Mouse (Mus musculus) embryonic facial prominence, embryonic 12.5 days (tissue): ENCODE results near the gene Gm20403. TPM values are rescaled to one million over a fixed set of nuclear protein-coding genes. Genes with fewer than 3 reads are reported as not detected.
"Not testable (repeated sequence)": the region's sequence is repeated elsewhere in the genome, so short reads cannot be mapped to it uniquely, and the experiment has no call there.

Source experiments
- ATAC-seq: fragments of 200-750 bp; cut with Nextera tagmentation; 2 replicates; pipeline ENCODE4 v1.8.0; 2017; ENCODE audit not compliant: insufficient number of reproducible peaks, insufficient read depth, low FRiP score, low TSS enrichment
- H3K27ac ChIP-seq: fragments of 300-500 bp; sonication (generic); 2 replicates; pipeline ENCODE4 v1.5.1; 2016; ENCODE audit warnings: mild to moderate bottlenecking
- H3K27me3 ChIP-seq: fragments of 300-500 bp; sonication (generic); 2 replicates; pipeline ENCODE4 v1.6.1; 2016; ENCODE audit warnings: mild to moderate bottlenecking, moderate library complexity
- H3K36me3 ChIP-seq: fragments of 300-500 bp; sonication (generic); 2 replicates; pipeline ENCODE4 v1.6.1; 2016; ENCODE audit warnings: mild to moderate bottlenecking
- H3K4me1 ChIP-seq: fragments of 300-500 bp; sonication (generic); 2 replicates; pipeline ENCODE4 v1.6.1; 2016
- H3K4me2 ChIP-seq: fragments of 300-500 bp; sonication (generic); replicated peaks from 2 replicates; pipeline ENCODE4 v1.6.1; 2016; ENCODE audit warnings: mild to moderate bottlenecking, moderate library complexity
- H3K4me3 ChIP-seq: fragments of 300-500 bp; sonication (generic); 2 replicates; pipeline ENCODE4 v1.5.1; 2016; ENCODE audit warnings: mild to moderate bottlenecking
- H3K9ac ChIP-seq: fragments of 300-500 bp; sonication (generic); 2 replicates; pipeline ENCODE4 v1.6.1; 2016; ENCODE audit warnings: mild to moderate bottlenecking, moderate library complexity
- H3K9me3 ChIP-seq: fragments of 300-500 bp; sonication (generic); 2 replicates; pipeline ENCODE4 v1.6.1; 2016; ENCODE audit warnings: mild to moderate bottlenecking, moderate library complexity
- WGBS: fragments of 180-500 bp; shearing (Covaris S2); methylation state at CpG from one replicate; pipeline ENCODE4 v1.1.7; 2016; 5-methylcytosine and 5-hydroxymethylcytosine counted together
- polyA plus RNA-seq: library from polyadenylated mRNA; unstranded; fragments of >200 nt; fragmentation: Nextera tagmentation; extraction: Ambion mirVana; gene quantifications from 2 replicates; pipeline ENCODE4 v1.2.1, GENCODE M21; 2016

Gene Gm20403
- polyA plus RNA-seq, 1 experiment from 2014 or later, result not detected

DNA sequence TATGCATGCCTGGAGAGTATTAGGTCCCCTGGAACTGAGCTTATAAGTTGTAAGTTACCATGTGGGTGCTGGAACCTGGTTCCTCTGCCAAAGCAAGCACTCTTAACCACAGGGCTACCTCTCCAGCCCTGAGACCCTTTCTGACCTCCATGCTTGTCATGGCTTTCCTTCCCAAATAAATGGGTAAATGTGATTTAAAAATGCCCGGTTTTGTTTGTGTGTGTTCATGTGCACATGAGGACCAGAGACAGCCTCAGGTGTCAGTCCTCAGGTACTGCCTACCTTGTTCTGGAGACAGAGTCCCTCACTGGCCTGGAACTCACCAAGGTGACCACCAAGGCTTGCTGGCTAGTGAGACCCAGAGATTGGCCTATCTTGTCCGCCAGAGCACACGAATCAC lies 18.1 kb upstream of the Gm20403 start:
- Histone ChIP-seq H3K36me3 (no peaks in the 10 kb centered on the region), H3K9me3 (no peaks in the 10 kb centered on the region), H3K27ac (no peak overlapping the region), H3K27me3 (no peaks in the 10 kb centered on the region), H3K4me2 (no peak overlapping the region), H3K4me3 (no peak overlapping the region), H3K9ac (no peak overlapping the region), H3K4me1 (no peaks in the 10 kb centered on the region)
- WGBS, result 87% methylated on average over 3 of the region's 3 CpGs
- no peak for ATAC-seq

DNA sequence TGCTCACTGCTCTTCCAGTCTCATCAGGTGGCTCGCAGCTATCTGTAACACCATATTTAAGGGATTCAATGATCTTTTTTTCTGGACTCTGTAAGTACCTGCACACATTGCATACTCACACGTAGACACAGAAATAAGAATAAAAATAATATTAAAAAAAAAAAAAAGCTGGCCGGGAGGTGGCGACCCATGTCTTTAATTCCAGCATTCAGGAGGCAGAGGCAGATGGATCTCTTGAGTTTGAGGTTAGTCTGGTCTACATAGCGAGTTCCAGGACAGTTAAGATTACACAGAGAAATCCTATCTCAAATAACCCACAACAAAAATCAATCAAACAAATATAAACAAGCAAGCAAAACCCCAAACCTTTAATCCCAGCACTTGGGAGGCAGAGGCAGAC lies 17.5 kb upstream of the Gm20403 start:
- Histone ChIP-seq H3K4me2 (no peak overlapping the region), H3K9ac (no peak overlapping the region), H3K36me3 (no peaks in the 10 kb centered on the region), H3K27me3 (no peaks in the 10 kb centered on the region), H3K27ac (no peak overlapping the region), H3K9me3 (no peaks in the 10 kb centered on the region), H3K4me1 (no peaks in the 10 kb centered on the region), H3K4me3 (no peak overlapping the region)
- WGBS, result 91% methylated on average over 5 of the region's 5 CpGs
- no peak for ATAC-seq

GRCm38 (mm10) chr12:55002532-55002931 lies 16.2 kb upstream of the Gm20403 start:
- H3K4me1 ChIP-seq, ATAC-seq, H3K9ac ChIP-seq, H3K4me2 ChIP-seq, H3K27ac ChIP-seq, H3K36me3 ChIP-seq, H3K4me3 ChIP-seq, H3K27me3 ChIP-seq, H3K9me3 ChIP-seq: not testable (repeated sequence)
- 92% methylated on average over 7 of the region's 7 CpGs for WGBS

GRCm38 (mm10) chr12:54999016-54999690 lies 12.8 kb upstream of the Gm20403 start:
- ATAC-seq, result no peak
- H3K36me3 ChIP-seq, result no peaks in the 10 kb centered on the region
- no peaks in the 10 kb centered on the region for H3K9me3 ChIP-seq
- no peaks in the 10 kb centered on the region for H3K4me1 ChIP-seq
- no peak overlapping the region for H3K27ac ChIP-seq
- H3K4me2 ChIP-seq, result no peak overlapping the region
- no peak overlapping the region for H3K9ac ChIP-seq
- 80% methylated on average over 14 of the region's 14 CpGs for WGBS
- no peak overlapping the region for H3K4me3 ChIP-seq
- H3K27me3 ChIP-seq, result no peaks in the 10 kb centered on the region

- ATAC-seq, result no peak
- no peaks in the 10 kb centered on the region for H3K27me3 ChIP-seq
- H3K27ac ChIP-seq, result no peak overlapping the region
- WGBS, result 58% methylated on average over 5 of the region's 5 CpGs
- no peaks in the 10 kb centered on the region for H3K9me3 ChIP-seq
- no peak overlapping the region for H3K4me3 ChIP-seq
- H3K4me1 ChIP-seq, result no peaks in the 10 kb centered on the region
- H3K9ac ChIP-seq, result no peak overlapping the region
- no peaks in the 10 kb centered on the region for H3K36me3 ChIP-seq
- no peak overlapping the region for H3K4me2 ChIP-seq
Measured at GRCm38 (mm10) chr12:54998411-54998810, 12.1 kb upstream of the Gm20403 start.

GRCm38 (mm10) chr12:54996979-54997474 lies 10.7 kb upstream of the Gm20403 start:
- Histone ChIP-seq H3K27me3 (no peaks in the 10 kb centered on the region), H3K27ac (no peak overlapping the region), H3K4me1 (no peaks in the 10 kb centered on the region), H3K4me3 (no peak overlapping the region), H3K4me2 (no peak overlapping the region), H3K9me3 (no peaks in the 10 kb centered on the region), H3K9ac (no peak overlapping the region), H3K36me3 (no peaks in the 10 kb centered on the region)
- ATAC-seq, result no peak
- 81% methylated on average over 6 of the region's 6 CpGs for WGBS

DNA sequence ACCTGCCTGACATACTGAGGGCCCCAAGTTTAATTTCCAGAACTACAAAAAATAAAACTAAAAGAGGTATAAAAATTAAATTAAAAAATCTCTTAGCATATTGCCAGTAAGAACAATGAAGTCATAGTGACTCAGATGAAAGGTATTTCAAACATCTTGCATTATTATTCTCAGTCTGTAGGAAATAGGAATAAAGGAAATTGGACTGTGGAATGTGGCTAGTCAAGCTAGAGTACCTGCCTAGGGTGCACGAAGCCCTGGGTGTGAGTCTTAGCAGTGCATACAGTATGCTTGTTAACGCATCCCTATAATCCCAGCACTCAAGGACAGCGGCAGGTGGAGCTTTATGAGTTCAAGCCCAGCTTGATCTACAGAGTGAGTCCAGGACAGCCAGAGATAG lies 9.6 kb upstream of the Gm20403 start:
- Histone ChIP-seq H3K36me3 (no peaks in the 10 kb centered on the region), H3K4me1 (no peaks in the 10 kb centered on the region), H3K4me3 (no peak overlapping the region), H3K4me2 (no peak overlapping the region), H3K9ac (no peak overlapping the region), H3K9me3 (no peaks in the 10 kb centered on the region), H3K27me3 (no peaks in the 10 kb centered on the region), H3K27ac (no peak overlapping the region)
- 60% methylated on average over 3 of the region's 3 CpGs for WGBS
- ATAC-seq, result no peak

- Histone ChIP-seq H3K27me3 (no peaks in the 10 kb centered on the region), H3K4me1 (no peaks in the 10 kb centered on the region), H3K4me3 (no peak overlapping the region), H3K4me2 (no peak overlapping the region), H3K9me3 (no peaks in the 10 kb centered on the region), H3K9ac (no peak overlapping the region), H3K36me3 (no peaks in the 10 kb centered on the region), H3K27ac (no peak overlapping the region)
- no peak for ATAC-seq
- WGBS, result 81% methylated on average over 4 of the region's 4 CpGs
Measured at GRCm38 (mm10) chr12:54994418-54994817, 8.1 kb upstream of the Gm20403 start.

GRCm38 (mm10) chr12:54994068-54994386 lies 7.7 kb upstream of the Gm20403 start:
- no peak for ATAC-seq
- Histone ChIP-seq H3K9ac (no peak overlapping the region), H3K4me3 (no peak overlapping the region), H3K9me3 (no peaks in the 10 kb centered on the region), H3K4me2 (no peak overlapping the region), H3K27me3 (no peaks in the 10 kb centered on the region), H3K4me1 (no peaks in the 10 kb centered on the region), H3K27ac (no peak overlapping the region), H3K36me3 (no peaks in the 10 kb centered on the region)
- 73% methylated on average over 6 of the region's 6 CpGs for WGBS

DNA sequence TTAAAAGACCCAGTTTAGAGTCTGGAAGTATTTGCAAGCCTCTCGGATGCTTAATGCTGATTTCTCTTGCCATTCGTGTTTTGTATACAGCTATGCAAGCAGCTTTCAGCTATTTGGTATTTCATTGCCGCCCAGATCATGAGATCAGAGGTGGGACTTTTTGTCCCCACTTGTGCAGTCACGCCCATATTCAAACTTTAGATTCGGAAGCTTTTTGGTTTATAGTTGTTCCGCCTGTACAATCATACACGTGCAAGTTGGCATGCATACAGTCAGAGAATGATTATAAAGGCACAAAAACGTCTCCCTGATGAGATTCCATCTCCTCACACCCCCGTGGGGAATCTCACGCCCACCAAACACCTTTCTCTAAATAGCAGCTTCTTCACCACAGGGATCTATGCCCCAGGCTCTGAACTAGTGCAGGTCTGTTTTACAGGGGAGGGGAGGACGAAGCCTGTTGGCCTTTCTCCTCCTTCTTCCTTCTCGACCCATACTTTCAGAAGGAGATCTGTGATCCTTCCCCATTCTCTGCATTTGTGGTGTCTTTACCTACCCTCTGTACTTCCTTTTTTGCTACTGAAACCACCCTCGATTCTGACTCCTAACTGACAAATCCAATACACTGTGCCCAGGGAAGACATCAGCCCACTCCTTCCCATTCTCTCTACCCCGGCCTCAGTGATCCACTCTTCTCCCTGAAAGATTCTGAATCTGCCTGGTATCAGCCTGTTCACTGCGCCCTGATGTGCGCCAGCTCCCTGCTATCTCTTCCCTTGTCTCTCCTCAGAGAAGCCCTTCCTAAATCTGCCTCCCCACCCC lies 7.1 kb upstream of the Gm20403 start:
- H3K4me2 ChIP-seq, result no peak overlapping the region
- 66% methylated on average over 16 of the region's 16 CpGs for WGBS
- no peak overlapping the region for H3K27ac ChIP-seq
- no peak for ATAC-seq
- no peaks in the 10 kb centered on the region for H3K36me3 ChIP-seq
- no peak overlapping the region for H3K9ac ChIP-seq
- no peaks in the 10 kb centered on the region for H3K27me3 ChIP-seq
- H3K4me1 ChIP-seq, result no peaks in the 10 kb centered on the region
- no peak overlapping the region for H3K4me3 ChIP-seq
- no peaks in the 10 kb centered on the region for H3K9me3 ChIP-seq

DNA sequence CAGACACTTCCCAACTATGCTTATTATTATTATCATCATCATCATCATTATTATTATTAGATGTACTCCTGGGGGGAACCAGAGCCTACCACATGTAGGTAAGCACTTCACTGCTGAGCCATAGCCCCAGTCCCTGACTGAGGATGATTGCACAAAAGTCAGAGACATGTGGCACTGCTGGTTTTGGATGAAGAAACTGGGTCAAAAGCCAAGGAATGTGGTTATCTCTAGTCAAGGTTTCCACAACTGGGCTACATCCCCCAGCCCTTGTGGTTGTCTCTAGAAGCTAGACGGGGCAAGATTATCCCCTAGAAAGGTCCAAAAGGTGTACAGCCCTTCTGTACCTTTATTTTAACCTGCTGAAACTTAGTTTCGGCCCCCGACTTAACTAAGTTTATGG lies 6.5 kb upstream of the Gm20403 start:
- no peak for ATAC-seq
- Histone ChIP-seq H3K4me1 (no peaks in the 10 kb centered on the region), H3K4me2 (no peak overlapping the region), H3K27ac (no peak overlapping the region), H3K27me3 (no peaks in the 10 kb centered on the region), H3K36me3 (no peaks in the 10 kb centered on the region), H3K9me3 (no peaks in the 10 kb centered on the region), H3K4me3 (no peak overlapping the region), H3K9ac (no peak overlapping the region)
- WGBS, result 94% methylated on average over 3 of the region's 3 CpGs

DNA sequence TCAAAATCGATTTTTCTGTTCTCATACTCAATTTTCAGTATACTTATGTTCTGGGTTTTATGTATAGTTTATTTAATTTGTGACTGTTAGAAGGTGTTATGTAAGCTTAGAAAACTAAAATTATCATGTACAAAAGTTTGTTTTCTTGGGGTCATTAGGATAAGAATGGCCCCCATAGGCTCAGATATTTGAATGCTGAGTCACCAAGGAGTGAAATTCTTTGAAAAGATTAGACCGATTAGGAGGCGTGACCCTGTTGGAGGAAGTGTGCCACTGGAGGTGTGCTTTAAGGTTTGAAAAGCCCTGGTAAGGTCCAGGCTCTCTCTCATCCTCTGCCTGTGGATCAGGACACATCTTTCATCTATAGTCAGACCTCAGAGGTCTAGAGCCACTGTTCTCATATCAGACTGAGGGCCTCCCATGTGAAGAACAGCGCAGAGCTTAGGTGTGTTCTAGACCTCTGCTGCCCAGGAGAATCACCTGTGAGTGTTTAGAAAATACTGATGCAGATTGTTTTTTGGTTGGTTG lies 2.1 kb upstream of the Gm20403 start:
- no peak for ATAC-seq
- 79% methylated on average over 4 of the region's 4 CpGs for WGBS

More for the DNA sequence above, 2.1 kb upstream of the Gm20403 start:
- Histone ChIP-seq H3K27ac (no peak overlapping the region), H3K27me3 (no peaks in the 10 kb centered on the region), H3K4me1 (peaks cover 6% of the 10 kb centered on the region; the same call in 1 of the 2 replicates), H3K36me3 (no peaks in the 10 kb centered on the region), H3K9me3 (no peaks in the 10 kb centered on the region), H3K9ac (no peak overlapping the region), H3K4me3 (no peak overlapping the region), H3K4me2 (no peak overlapping the region)
